Mouse (Mus musculus): ENCODE data around the gene Rnf217. TPM values are rescaled to one million over a fixed set of nuclear protein-coding genes. Genes with fewer than 3 reads are reported as not detected.

Rnf217 gene
- polyA plus RNA-seq, 1 experiment = 3.1 TPM

- TF ChIP-seq POLR2A (IDR thresholded peaks at IDR 0.05; ENCODE audit: borderline replicate concordance, low read depth, low read length) (no peak), CTCF (IDR thresholded peaks at IDR 0.05; ENCODE audit: low read depth, low read length) (no peak)
- Histone ChIP-seq H3K27ac (ENCODE audit: insufficient read depth, low read depth, low read length) (no peak overlapping the region), H3K4me1 (ENCODE audit: control insufficient read depth, insufficient read depth, low read length) (peaks cover 6% of the 10 kb centered on the region), H3K4me3 (ENCODE audit: insufficient read depth, low read length) (no peak overlapping the region)
Measured at GRCm38 (mm10) chr10:31538243-31538642, 70.7 kb downstream of the Rnf217 start.

- TF ChIP-seq CTCF (IDR thresholded peaks at IDR 0.05; ENCODE audit: low read depth, low read length) = no peak
- TF ChIP-seq POLR2A (IDR thresholded peaks at IDR 0.05; ENCODE audit: borderline replicate concordance, low read depth, low read length) = no peak
- peaks cover 6% of the 10 kb centered on the region for H3K4me1 ChIP-seq (ENCODE audit: control insufficient read depth, insufficient read depth, low read length)
- H3K27ac ChIP-seq (ENCODE audit: insufficient read depth, low read depth, low read length) = no peak overlapping the region
- no peak overlapping the region for H3K4me3 ChIP-seq (ENCODE audit: insufficient read depth, low read length)
Measured at GRCm38 (mm10) chr10:31537213-31537612, 71.8 kb downstream of the Rnf217 start.

DNA sequence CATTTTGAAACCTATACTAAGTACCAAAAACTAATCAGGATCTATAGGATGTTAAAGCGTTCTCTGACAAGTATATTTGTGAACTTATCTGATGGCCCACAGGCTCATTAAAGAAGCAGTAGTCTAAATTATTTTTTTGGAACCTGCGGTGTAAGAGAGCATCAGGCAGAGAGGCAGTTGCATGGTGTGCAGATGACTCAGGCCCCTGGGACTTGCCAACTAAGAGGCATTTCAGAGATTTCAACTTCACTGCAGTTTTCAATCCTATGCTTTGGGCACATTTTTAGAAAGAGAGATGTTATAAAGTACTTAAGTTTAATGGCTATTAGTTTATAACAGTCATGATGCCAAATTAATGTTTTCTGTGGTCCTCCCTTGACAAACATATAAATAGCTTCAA, 73.9 kb downstream of the Rnf217 start:
- peaks cover 6% of the 10 kb centered on the region for H3K4me1 ChIP-seq (ENCODE audit: control insufficient read depth, insufficient read depth, low read length)
- TF ChIP-seq POLR2A (IDR thresholded peaks at IDR 0.05; ENCODE audit: borderline replicate concordance, low read depth, low read length) (no peak), CTCF (IDR thresholded peaks at IDR 0.05; ENCODE audit: low read depth, low read length) (no peak)
- H3K27ac ChIP-seq (ENCODE audit: insufficient read depth, low read depth, low read length) = no peak overlapping the region
- H3K4me3 ChIP-seq (ENCODE audit: insufficient read depth, low read length) = no peak overlapping the region

DNA sequence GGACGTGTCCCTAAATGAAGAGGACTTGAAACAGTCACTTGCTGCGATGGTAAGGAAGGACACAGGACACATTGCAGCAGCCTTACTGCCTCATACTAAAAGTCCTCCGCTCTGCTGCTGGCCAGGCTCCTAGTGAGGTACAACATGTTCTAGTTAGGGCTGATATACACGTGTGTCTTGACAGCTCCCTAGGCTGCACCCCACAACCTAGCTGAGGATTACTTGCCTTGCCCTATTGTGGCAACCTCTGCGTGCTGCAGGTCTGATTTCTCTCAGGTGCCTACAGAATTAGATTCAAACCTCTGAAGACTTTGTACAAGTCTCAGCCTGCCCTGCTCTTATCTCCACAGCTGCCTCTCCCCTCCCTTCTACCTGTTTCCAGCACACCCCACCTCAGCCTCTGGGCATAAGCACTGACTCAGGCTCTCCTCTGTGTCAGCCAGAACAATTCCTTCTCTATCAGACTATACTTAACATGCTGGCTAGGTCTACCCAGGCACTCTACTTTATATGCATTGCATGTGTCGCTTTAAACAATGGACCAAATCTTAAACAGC, 75.6 kb downstream of the Rnf217 start:
- Histone ChIP-seq H3K4me1 (ENCODE audit: control insufficient read depth, insufficient read depth, low read length) (peaks cover 3% of the 10 kb centered on the region; the same call in 1 of the 2 replicates), H3K4me3 (ENCODE audit: insufficient read depth, low read length) (no peak overlapping the region), H3K27ac (ENCODE audit: insufficient read depth, low read depth, low read length) (no peak overlapping the region)
- TF ChIP-seq CTCF (IDR thresholded peaks at IDR 0.05; ENCODE audit: low read depth, low read length) (no peak), POLR2A (IDR thresholded peaks at IDR 0.05; ENCODE audit: borderline replicate concordance, low read depth, low read length) (no peak)

- Histone ChIP-seq H3K27ac (ENCODE audit: insufficient read depth, low read depth, low read length) (no peak overlapping the region), H3K4me3 (ENCODE audit: insufficient read depth, low read length) (no peak overlapping the region), H3K4me1 (ENCODE audit: control insufficient read depth, insufficient read depth, low read length) (peaks cover under 1% of the 10 kb centered on the region; the same call in 1 of the 2 replicates)
- TF ChIP-seq CTCF (IDR thresholded peaks at IDR 0.05; ENCODE audit: low read depth, low read length) (no peak), POLR2A (IDR thresholded peaks at IDR 0.05; ENCODE audit: borderline replicate concordance, low read depth, low read length) (no peak)
Measured at GRCm38 (mm10) chr10:31532782-31533181, 76.2 kb downstream of the Rnf217 start.

DNA sequence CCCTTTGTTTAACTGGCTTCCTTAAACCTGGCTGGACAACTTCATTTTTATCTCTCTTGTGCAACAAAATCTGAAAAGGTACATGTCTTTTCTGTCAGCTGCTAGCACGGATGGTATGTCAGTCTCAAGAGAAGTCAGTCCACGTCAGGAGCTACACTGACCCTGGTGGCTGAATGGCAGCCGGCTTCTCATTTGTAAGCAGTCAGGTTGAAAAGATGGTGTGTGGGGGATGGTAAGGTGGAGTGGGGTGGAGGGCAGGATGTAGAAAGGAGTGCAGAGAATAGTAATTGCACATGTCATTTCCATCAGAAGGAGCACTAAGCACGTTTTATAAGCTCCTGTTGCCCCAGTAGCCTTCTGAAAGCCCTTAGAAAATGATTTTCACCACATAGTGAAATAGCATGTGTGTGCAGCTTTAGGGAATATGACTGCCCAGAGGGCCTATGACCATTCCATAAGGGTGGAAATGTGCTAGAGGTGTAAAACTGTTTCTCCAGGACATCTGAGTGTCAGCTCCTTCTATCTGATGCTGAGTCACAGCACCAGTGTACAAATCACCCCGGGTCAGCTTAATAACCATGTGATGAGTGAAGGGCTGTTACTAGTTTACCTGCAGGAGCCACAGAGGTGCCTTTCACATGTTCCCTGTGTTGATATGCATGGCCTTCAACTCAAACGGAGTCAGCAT, 80.5 kb downstream of the Rnf217 start:
- TF ChIP-seq CTCF (IDR thresholded peaks at IDR 0.05; ENCODE audit: low read depth, low read length) = no peak
- no peak overlapping the region for H3K27ac ChIP-seq (ENCODE audit: insufficient read depth, low read depth, low read length)
- no peak overlapping the region for H3K4me3 ChIP-seq (ENCODE audit: insufficient read depth, low read length)
- H3K4me1 ChIP-seq (ENCODE audit: control insufficient read depth, insufficient read depth, low read length) = no peaks in the 10 kb centered on the region

GRCm38 (mm10) chr10:31525705-31526104, 83.3 kb downstream of the Rnf217 start:
- TF ChIP-seq POLR2A (IDR thresholded peaks at IDR 0.05; ENCODE audit: borderline replicate concordance, low read depth, low read length) (no peak), CTCF (IDR thresholded peaks at IDR 0.05; ENCODE audit: low read depth, low read length) (no peak)
- Histone ChIP-seq H3K4me3 (ENCODE audit: insufficient read depth, low read length) (no peak overlapping the region), H3K27ac (ENCODE audit: insufficient read depth, low read depth, low read length) (no peak overlapping the region), H3K4me1 (ENCODE audit: control insufficient read depth, insufficient read depth, low read length) (no peaks in the 10 kb centered on the region)

- TF ChIP-seq CTCF (IDR thresholded peaks at IDR 0.05; ENCODE audit: low read depth, low read length) (no peak), POLR2A (IDR thresholded peaks at IDR 0.05; ENCODE audit: borderline replicate concordance, low read depth, low read length) (no peak)
- H3K27ac ChIP-seq (ENCODE audit: insufficient read depth, low read depth, low read length) = no peak overlapping the region
- H3K4me1 ChIP-seq (ENCODE audit: control insufficient read depth, insufficient read depth, low read length) = no peaks in the 10 kb centered on the region
- no peak overlapping the region for H3K4me3 ChIP-seq (ENCODE audit: insufficient read depth, low read length)
Measured at GRCm38 (mm10) chr10:31519420-31519819, 89.6 kb downstream of the Rnf217 start.

- no peaks in the 10 kb centered on the region for H3K4me1 ChIP-seq (ENCODE audit: control insufficient read depth, insufficient read depth, low read length)
- no peak for TF ChIP-seq CTCF (IDR thresholded peaks at IDR 0.05; ENCODE audit: low read depth, low read length)
- TF ChIP-seq POLR2A (IDR thresholded peaks at IDR 0.05; ENCODE audit: borderline replicate concordance, low read depth, low read length) = no peak
- H3K27ac ChIP-seq (ENCODE audit: insufficient read depth, low read depth, low read length) = no peak overlapping the region
- H3K4me3 ChIP-seq (ENCODE audit: insufficient read depth, low read length) = no peak overlapping the region
Measured at GRCm38 (mm10) chr10:31518210-31518609, 90.8 kb downstream of the Rnf217 start.

DNA sequence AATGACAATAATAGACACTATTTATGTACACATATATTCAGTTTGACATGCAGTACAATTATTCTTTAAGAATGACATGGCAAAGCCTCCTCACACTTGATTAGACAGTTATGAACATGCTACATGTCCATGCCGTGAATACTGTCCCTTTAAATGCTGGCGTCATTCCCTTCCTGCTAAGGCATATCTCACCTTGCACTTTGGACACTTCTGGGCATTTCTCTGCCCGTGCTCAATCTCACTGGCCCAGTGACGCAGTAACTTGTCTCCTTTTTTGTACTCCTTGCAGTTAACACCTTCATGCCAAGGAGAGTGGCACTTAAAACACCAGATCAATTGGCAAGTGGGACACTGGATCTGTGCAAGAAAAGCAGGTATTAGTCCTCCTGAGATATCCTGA, 91.8 kb downstream of the Rnf217 start:
- H3K27ac ChIP-seq (ENCODE audit: insufficient read depth, low read depth, low read length) = no peak overlapping the region
- no peak for TF ChIP-seq CTCF (IDR thresholded peaks at IDR 0.05; ENCODE audit: low read depth, low read length)
- no peak for TF ChIP-seq POLR2A (IDR thresholded peaks at IDR 0.05; ENCODE audit: borderline replicate concordance, low read depth, low read length)
- H3K4me3 ChIP-seq (ENCODE audit: insufficient read depth, low read length) = no peak overlapping the region
- H3K4me1 ChIP-seq (ENCODE audit: control insufficient read depth, insufficient read depth, low read length) = no peaks in the 10 kb centered on the region

All from bone marrow macrophage, adult 2 months (primary cell).